Mouse (Mus musculus) adrenal gland, adult 2 months (tissue): ENCODE measurements at regions not wholly inside any gene's neighbourhood (a gene's known extent, or its start where the extent isn't known, plus 50 kb on each side); places are given as distances from the start of the nearest gene placed in this dataset.

ENCODE experiments used
- DNase-seq: peaks from one replicate; pipeline ENCODE4 v3.0.0; 2021

GRCm38 (mm10) chr17:63575316-63576007 lies 75.6 kb upstream of the Fbxl17 start:
- peak; percentile 22 for DNase-seq

GRCm38 (mm10) chr17:63582870-63583269 lies 83.1 kb upstream of the Fbxl17 start:
- no peak for DNase-seq

GRCm38 (mm10) chr17:63607021-63607751 lies 107.4 kb upstream of the Fbxl17 start:
- no peak for DNase-seq

GRCm38 (mm10) chr17:63622726-63623125 lies 122.9 kb upstream of the Fbxl17 start:
- DNase-seq, result no peak

- no peak for DNase-seq
Observed at GRCm38 (mm10) chr17:63637598-63637997, 137.8 kb upstream of the Fbxl17 start.

GRCm38 (mm10) chr17:63644390-63644789 lies 144.6 kb upstream of the Fbxl17 start:
- no peak for DNase-seq

DNA sequence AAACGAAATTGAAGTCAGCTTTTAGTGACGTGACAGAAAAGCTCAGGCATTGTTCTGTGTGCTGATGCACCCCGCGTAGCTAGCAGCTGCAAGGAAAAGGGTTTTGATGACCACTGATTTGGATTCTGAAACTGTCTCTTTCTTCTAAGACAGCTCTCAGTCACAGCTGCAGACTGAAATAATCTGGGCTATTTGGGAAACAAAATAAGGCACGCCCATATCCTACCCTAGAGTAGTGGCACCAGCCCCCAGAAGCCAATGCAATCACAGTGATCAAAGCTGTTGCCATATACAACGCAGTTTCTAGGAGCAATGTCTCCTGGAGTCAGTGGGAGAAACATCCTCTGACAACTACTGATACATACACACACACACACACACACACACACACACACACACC lies 157.9 kb upstream of the Fbxl17 start:
- DNase-seq, result no peak

GRCm38 (mm10) chr17:63660841-63661481 lies 161.1 kb upstream of the Fbxl17 start:
- DNase-seq, result no peak

- no peak for DNase-seq
Observed at GRCm38 (mm10) chr17:63661584-63661983, 161.8 kb upstream of the Fbxl17 start.

- no peak for DNase-seq
Observed at GRCm38 (mm10) chr17:63662251-63662650, 162.4 kb upstream of the Fbxl17 start.

DNA sequence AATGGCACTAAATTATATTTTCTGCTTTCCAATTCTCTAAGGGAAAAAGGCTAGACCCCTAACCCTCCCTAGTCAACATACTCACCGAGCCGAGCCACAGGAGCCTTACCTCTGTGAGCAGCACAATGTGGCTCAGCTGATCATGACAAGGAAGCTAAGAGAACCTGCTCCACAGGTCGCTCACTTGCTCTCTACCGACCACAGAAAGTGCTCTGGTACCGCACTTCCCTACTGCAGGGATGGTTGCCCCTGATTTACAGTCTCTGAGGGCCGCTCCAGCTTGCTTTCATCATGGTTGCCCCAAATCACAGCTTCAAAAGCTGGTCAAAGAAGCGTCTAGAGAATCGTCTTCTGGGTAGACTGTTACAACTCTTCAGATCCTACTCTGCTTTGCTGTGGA lies 177.0 kb upstream of the Fbxl17 start:
- DNase-seq, result no peak

DNA sequence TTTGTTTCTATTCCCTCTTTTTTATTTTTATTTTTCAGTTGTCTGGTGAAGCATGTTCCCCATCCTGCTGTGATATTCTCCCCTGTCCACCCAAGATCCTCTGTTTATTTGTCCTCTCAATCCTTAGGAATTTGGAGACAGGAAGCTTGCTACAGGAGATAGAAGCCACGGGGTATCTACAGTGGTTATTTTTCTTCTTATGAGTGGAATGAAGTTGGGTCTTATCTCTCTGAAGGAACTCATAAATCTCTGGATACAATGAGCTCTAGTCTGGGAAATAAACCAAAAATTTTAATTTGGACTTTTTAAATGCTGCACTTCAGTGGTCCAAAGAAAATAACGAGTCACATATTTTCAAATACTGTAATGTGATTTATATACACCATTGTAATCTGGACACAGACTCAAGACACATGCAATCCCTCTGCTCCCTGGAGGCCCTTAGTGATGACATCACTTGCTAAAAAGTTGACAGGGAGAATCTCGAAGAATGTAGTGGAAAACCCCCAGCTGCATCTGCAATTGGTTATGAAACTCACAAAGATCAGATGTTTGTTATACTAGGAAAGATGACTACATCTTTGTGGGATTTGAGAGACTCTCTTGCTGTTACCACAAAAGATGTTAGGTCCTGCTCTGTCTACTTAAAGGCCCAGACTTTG lies 178.3 kb upstream of the Fbxl17 start:
- DNase-seq, result no peak

GRCm38 (mm10) chr17:63680479-63680878 lies 180.7 kb upstream of the Fbxl17 start:
- DNase-seq, result no peak

DNA sequence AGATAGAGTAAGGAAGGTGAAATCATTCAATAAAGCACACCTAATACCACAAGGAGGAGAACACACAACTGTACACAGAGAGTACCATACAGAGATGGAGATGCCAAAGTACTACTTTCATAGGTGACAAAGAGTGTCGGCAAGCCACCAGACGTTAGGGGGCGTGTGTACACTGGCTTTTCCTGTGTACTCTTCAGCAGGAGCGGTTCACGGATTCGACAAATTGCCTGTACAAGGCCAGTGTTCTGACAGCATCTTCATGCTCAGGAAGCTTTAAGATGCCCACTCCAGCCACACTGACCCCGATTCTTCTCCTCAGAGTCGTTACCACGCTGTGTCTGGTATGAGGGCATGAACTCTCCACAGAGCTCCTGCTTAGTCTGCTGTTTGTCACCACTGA lies 179.5 kb upstream of the Fer start:
- DNase-seq, result no peak

- DNase-seq, result peak; percentile 28
Observed at GRCm38 (mm10) chr17:63684026-63684425, 178.8 kb upstream of the Fer start.

GRCm38 (mm10) chr17:63685956-63686355 lies 176.9 kb upstream of the Fer start:
- DNase-seq, result no peak

- no peak for DNase-seq
Observed at GRCm38 (mm10) chr17:63686361-63686760, 176.5 kb upstream of the Fer start.

DNA sequence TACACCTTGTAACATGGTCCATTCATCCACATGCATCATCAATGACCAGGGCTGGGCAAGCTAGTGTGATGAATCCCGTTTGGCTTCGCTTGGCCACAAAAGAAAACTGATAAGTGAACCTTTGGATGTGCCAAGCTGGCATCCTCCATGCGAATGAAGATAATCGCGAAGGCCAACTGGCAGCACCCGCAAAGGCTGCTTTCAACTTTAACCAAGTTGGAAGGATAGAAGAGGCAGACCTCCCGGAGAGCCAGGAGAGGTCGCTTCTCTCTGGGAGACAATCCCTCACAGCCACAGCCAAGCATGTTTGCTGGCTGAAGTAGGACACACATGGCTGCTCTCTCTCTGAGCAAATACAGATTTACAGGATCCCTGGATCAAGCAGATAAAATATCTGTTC lies 173.6 kb upstream of the Fer start:
- peak; percentile 55 for DNase-seq

DNA sequence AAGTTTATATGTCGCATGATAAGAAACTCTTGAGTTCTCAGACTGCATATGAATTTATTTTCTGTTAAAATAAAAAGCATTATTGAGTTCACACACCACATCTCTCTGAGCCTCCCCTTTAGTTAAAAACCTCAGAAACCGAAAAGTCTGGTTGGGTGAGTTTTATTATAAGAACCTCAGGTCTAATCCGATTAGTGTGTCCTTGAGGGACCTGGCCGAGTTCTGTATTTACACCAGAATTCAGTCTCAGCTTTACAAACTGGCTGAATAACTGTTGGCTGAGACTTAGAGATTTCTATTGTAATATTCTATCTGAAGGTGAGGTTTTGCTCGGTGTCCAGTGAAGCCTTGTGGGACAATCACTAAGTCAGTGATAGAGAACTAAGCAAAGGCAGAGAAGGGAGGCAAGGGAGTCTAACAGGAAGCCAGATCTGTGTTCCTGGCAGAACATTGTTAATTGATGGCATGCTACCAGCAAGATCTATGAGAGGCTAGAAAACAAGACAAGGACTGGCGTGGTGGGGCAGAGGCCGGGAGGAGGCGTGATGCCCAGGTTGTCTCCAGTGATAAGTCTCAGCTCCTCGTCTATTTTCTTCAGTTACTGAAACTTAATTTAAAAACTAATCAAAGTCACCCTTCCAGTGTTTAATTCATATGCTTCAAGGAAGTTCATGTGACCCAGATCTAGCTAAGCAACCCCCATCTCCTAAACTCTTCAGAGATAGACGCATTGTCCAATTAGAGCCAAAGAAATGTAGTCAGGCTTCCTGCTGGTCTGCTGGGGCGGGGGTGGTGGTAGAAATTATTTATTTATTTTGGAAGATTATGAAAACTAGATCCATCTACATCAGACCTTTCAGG lies 171.8 kb upstream of the Fer start:
- no peak for DNase-seq

DNA sequence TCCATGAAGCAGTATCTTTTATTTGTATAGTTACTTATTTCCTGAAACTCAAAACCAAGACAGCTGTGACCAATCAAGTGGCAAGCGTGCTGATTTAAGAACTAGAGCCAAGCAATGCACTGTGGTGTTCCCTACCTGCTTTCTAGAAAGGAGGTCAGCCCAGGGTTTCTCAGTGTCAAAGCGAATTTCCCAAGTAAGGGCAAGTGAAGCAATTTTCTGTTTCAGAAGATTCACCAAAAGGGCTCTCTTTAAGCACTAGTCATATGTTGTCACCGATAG lies 171.2 kb upstream of the Fer start:
- DNase-seq, result no peak

DNA sequence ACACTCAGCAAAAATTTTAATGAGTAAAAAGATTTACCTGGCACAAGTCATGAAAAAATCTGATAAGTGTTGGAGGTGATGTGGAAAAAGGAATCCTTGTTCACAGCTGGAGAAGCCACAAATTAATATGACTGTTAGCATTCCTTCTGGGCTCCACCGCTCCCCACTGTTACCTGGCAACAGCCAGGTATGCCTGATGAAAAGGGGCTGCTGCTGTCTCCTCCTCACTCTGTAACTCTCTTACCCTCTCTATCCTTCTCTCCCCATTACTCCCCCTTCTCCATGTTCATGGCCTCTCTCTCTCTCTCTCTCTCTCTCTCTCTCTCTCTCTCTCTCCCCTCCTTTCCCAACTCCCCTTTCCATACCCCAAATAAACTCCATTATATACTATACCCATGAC lies 169.6 kb upstream of the Fer start:
- DNase-seq, result no peak

DNA sequence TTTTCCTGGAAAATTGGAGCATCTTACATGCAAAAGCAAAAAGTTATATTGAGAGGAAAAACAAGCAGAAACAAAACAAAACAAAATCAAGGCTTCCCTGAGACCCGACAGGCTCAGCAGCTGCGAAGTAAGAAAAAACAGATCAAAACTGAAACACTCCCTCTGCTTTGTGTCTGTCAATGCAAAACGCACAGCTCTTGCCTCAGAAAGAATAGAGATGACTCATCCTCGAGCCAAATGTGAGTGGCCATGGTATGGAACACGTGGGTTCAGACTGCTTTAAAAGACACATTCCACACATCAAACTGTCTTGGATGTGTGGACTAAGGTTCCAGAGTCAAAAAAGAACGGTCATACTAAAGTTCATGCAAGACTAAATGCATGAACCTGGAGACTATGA lies 163.3 kb upstream of the Fer start:
- no peak for DNase-seq
